Mouse (Mus musculus) Muller cell, postnatal 12 days (primary cell): ENCODE measurements around the gene Syn3.
"Not testable (repeated sequence)": the region's sequence is repeated elsewhere in the genome, so short reads cannot be mapped to it uniquely, and the experiment has no call there.

Experiments
- DNase-seq: peaks from one replicate; pipeline ENCODE4 v3.0.0-alpha.2; 2015; ENCODE audit errors: inconsistent ontology term

The Syn3 gene

GRCm38 (mm10) chr10:86158198-86158899 lies 340.3 kb downstream of the Syn3 start:
- DNase-seq, result no peak

DNA sequence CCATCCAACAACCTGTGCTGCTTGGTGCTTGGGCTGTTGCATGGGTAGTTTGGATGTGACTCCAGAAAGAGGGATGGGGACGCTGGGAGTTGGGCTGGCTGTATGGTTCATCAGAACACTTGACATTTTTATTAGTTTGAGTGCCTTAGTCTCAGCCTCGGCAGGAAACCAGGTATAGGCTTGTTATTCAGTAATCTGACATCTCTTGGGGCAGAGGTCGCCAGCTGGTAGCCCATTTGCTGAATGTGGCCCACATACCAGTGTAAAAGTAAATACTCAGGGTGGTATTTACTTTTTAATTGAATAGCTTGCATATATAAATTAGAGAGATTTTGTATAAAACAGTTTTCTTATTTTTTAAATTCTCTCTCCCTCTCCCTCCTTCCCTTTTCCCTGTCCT lies 343.4 kb downstream of the Syn3 start:
- DNase-seq, result no peak

DNA sequence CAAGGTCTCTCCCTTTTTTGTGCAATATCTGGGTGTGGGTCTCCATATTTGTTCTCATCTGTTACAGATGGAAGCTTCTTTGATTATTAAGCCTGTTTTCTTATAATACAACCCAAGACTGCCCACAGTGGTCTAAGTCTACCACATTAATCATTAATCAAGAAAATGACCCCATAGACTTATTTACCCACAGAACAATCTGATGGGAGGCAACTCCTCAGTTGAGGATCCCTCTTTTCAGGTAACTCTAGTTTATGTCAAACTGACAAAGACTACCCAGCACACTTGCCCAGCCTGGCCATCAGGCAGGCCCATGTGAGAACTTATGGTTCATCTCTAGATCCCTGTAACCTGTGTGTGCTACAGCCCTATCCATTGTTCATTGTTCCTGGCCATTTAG lies 345.5 kb downstream of the Syn3 start:
- no peak for DNase-seq

DNA sequence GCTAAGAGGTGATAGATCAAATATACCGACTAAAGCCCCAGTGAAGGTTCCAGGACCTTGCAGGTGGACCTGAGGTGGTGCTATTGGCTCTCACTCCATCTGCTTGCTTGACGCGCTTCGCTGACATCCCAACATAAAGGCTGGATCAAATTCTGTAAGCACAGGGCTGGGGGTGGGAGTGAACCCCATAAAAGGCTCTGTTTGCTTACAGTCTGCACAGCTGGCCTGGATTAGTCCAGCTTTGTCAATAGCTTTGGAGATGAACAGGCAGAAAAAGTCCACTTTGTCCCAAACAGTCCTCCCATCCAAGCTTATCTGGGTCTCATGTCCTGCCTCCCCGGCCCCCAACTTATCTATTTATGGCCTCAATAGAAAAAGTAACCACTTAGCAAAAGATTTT lies 347.3 kb downstream of the Syn3 start:
- DNase-seq, result no peak

DNA sequence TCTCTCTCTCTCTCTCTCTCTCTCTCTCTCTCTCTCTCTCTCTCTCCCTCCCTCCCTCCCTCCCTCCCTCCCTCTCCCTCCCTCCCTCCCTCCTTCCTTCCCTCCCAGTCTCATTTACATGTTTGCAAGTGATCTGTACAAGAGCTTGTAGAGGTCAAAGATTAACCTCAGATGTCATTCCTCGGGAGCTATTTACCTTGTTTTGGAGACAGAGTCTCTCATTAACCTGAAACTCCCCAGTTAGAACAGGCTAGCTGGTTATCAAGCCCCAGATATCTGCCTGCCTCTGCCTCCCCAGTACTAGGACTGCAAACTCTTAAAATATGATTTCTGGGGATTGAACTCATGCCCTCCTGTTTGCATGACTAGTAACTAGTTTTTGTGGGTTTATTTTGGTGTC lies 348.6 kb downstream of the Syn3 start:
- no peak for DNase-seq

- no peak for DNase-seq
These were observed 349.5 kb downstream of the Syn3 start for GRCm38 (mm10) chr10:86149029-86149818.

DNA sequence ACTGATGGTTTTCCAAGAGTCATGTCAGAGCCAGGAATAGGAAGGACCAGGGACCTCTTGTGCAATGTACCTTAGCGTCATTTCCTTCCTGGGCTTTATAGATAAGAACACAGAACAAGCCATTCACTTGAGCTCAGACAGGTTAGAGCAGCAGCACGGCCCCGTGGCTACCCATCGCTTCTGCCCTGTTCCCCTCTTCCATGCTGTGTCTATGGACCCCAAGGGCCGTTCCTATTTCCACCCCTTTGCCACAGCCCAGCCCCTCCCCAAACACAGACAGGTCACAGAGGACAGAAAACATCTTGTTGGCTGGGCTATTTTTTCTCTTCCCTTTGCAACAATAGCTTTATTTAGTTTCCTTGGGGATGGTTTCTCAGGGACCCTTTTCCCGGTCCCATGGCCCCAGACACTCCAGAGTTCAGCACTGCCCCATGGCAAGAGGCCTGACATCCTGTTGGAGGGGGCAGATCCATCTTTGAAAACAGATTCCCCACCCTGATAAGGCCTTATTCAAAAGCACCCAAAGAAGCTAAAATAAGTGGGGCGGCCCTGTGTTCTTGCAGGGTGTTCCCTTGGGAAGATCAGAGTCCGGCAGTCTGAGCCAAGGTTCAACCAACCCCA lies 359.5 kb downstream of the Syn3 start:
- no peak for DNase-seq

DNA sequence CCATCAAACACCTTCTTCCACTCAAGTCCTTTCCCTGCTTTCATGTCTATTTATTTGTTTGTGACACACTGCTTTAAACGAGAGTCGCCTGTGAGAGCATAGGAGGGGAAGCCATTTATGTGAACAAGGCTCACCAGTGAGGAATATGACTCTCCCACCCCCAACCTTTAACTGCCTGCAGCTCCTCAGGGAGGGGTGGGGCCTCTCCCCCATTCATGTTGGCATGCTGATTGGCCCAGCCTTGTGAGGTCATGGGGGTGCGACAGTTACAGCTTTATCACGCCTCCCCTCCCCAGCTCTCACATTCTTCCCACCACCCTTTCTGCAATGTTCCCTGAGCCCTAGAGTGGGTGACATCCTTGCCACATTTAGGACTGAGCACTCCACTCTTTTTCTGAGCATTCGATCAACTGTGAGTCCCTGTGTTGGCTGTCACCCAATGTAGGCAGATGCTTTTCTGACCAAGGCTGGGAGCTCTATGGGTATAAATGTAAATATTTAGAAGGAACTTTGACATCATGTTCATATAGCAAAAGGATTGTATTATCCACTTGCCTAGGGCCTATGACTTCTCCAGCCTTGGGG lies 361.0 kb downstream of the Syn3 start:
- no peak for DNase-seq

DNA sequence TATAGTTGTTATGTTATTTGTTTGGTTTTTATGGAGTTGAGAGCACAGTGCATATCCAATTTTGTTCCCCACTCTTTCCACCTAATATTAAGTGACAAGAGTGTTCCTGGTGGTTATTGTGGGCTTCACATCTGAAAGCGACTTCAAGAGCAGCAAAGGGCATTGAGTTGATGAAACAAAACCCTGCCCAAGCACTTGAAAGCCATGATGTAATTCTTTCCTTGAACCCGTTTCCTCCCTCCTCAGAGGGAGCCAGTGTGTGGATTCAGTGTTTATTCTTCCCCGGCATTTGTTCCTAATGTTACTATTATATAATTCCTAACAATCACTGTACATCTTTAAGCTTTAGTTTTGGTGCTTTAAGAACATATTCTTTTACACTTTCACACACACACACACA lies 361.6 kb downstream of the Syn3 start:
- no peak for DNase-seq

- no peak for DNase-seq
These were observed 362.4 kb downstream of the Syn3 start for GRCm38 (mm10) chr10:86136249-86136648.

GRCm38 (mm10) chr10:86134848-86135247 lies 363.8 kb downstream of the Syn3 start:
- no peak for DNase-seq

GRCm38 (mm10) chr10:86134336-86134735 lies 364.4 kb downstream of the Syn3 start:
- no peak for DNase-seq

DNA sequence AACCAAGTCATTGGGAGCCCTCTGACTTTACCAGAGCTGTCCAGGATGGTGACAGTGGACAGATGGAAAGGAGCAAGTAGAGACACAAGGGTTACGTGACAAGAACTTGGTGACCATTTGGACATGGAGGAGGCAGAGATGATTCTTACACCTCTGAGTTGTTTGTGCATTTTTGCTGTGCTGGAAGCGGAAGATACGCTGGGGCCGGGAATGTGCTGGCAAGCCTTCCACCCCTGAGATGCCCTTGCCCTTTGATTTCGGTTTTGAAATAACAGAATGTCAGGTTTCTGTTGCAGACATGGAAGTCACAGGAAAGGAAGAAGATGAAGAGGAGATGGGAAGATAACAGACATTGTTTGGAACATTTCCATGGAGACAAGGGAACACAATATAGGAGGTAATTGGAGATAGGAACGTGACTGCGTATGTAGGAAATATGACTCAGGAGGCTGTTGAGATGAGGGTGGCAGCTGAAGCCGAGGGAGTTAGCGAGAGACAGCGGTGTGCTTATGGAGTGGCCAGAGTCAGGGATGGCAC lies 366.2 kb downstream of the Syn3 start:
- no peak for DNase-seq

GRCm38 (mm10) chr10:86129046-86129445 lies 369.6 kb downstream of the Syn3 start:
- DNase-seq, result peak; percentile 24

- no peak for DNase-seq
These were observed 372.2 kb downstream of the Syn3 start for GRCm38 (mm10) chr10:86126478-86126877.

DNA sequence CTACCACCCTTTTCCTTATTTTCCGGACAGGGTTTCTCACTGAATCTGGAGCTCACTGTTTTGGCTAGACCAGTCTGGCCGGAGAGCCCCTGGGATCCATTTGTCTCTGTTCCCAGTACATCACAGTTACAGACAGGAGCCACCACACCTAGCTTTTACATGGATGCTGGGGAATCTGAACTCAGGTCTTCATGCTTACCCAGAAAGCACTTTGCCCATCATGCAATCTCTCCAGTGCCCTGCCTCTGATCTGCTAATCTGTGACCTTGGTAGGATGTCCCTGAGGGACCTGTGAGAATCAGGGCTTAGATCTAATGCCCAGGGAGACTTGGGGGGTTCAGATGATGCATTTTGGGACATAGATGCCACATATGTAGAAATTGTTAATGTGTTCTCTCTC lies 373.3 kb downstream of the Syn3 start:
- DNase-seq, result no peak

- DNase-seq, result no peak
These were observed 374.6 kb downstream of the Syn3 start for GRCm38 (mm10) chr10:86124115-86124514.

- no peak for DNase-seq
These were observed 375.5 kb downstream of the Syn3 start for GRCm38 (mm10) chr10:86123224-86123623.

DNA sequence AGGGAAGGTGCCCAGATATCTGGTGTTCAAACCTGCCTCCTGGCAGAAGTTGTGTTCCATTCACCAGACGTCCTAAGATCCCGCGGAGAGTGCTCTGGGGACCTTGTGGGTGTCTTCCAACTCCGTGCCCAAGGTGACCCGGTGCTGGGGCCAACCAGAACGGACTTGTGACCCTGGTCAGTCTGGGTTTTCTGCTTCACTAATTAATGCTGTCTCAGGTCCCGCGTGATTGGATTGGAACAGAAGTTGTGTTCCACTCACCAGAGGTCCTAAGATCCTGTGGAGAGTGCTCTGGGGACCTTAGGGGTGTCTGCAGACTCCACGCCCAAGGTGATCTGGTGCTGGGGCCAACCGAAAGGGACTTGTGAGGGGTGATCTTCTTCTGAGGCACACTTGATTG lies 376.2 kb downstream of the Syn3 start:
- not testable (repeated sequence) for DNase-seq

- DNase-seq, result peak; percentile 76
These were observed 382.4 kb downstream of the Syn3 start for GRCm38 (mm10) chr10:86116268-86116667.

- no peak for DNase-seq
These were observed 384.3 kb downstream of the Syn3 start for GRCm38 (mm10) chr10:86114431-86114848.

DNA sequence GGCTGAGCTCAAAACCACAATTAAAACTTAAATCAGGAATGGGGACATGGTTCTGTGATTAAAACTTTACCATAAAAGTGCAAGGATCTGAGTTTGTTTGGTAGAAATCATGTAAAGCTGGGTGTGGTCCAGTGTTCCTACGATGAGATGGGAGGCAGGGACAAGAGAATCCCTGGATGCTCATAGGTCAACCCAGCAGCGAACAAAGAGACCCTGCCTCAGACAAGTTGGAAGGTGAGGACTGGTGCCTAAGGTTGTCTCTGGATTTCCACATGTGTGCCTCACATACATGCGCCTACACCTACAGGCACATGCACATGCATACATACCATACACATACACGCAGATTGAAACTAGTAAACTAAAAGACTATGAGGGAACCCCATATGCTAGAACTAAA lies 389.9 kb downstream of the Syn3 start:
- DNase-seq, result no peak
